Mouse (Mus musculus): ENCODE results near the gene Lcmt2. TPM values are rescaled to one million over a fixed set of nuclear protein-coding genes. Genes with fewer than 3 reads are reported as not detected.

The Lcmt2 gene
- 21.7 and 26.6 TPM in 2 replicates for polyA plus RNA-seq (2016; fragmentation: Nextera tagmentation; extraction: Ambion mirVana)

DNA sequence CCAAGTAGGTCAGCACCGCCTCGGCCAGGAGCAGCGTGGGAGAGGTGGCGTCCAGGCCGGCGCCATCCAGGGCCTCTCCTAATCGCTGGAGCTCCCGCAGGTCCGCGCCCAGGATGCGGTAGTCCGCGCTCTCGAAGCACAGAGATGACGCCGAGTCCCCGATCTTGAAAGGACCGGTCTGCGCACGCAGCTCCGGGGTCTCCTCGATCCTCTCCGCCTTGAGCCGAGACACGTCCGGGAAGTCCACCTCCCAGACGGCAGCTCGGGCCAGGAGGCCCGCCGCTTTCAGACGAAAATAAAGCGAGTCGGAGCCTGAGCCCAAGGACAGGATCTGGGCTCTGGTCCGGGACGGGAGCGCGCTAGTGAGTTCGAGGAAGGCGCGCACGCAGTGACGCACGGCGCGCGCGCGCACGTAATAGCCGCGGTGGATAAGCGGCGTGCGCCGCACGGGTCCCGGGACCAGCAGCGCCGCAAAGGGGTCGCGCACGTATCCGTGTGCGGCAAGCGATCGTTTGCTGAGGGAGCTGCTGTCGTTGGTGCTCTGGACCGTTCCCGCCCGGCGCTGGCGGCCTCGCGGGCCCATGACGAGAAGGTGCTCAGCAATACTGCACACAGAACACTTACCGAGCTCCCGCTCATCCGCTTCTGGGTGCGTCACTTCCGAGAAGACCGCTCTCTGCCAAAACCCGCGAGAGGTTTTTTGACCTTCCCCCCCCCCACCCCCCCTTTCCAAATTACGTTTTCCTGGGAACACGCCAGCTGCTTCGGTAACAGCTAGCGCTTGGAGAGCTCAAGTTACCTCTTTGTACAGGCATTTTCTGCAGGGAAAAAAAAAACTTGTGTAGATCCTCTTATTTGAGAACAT is at the start of gene Lcmt2, which contains the start of gene Adal:
Lcmt2 (minus strand) TSS at position 636 of the 865 bp plus-strand sequence.
Adal (plus strand) TSS at position 411 of the 865 bp plus-strand sequence.
- H3K27ac ChIP-seq = peak within 1 kb of the TSS; percentile 98
- peaks cover 8% of the 10 kb centered on the region; the same call in 1 of the 2 replicates for H3K9me3 ChIP-seq
- H3K4me1 ChIP-seq = peaks cover 33% of the 10 kb centered on the region
- WGBS = under 1% methylated on average over 83 of the region's 87 CpGs
- H3K4me3 ChIP-seq (replicated peaks) = peak within 1 kb of the TSS; percentile 60
- H3K36me3 ChIP-seq (replicated peaks) = peaks cover 23% of the 10 kb centered on the region
- no peaks in the 10 kb centered on the region for H3K27me3 ChIP-seq
- peak; percentile 93 for ATAC-seq (ENCODE audit: low FRiP score)
- H3K9ac ChIP-seq = peak within 1 kb of the TSS; percentile 80
- peak within 1 kb of the TSS; percentile 69 for H3K4me2 ChIP-seq

GRCm38 (mm10) chr2:121188530-121188929 is 48.1 kb upstream of the Lcmt2 start:
- Histone ChIP-seq H3K4me2 (no peak overlapping the region), H3K36me3 (replicated peaks) (peaks cover 86% of the 10 kb centered on the region), H3K4me3 (replicated peaks) (no peak overlapping the region), H3K4me1 (no peaks in the 10 kb centered on the region), H3K9ac (no peak overlapping the region), H3K9me3 (no peaks in the 10 kb centered on the region), H3K27me3 (no peaks in the 10 kb centered on the region), H3K27ac (no peak overlapping the region)
- ATAC-seq (ENCODE audit: low FRiP score) = no peak
- 83% methylated on average over 1 of the region's 1 CpGs for WGBS

GRCm38 (mm10) chr2:121184142-121184541 is 43.7 kb upstream of the Lcmt2 start:
- no peaks in the 10 kb centered on the region for H3K4me1 ChIP-seq
- H3K9me3 ChIP-seq = no peaks in the 10 kb centered on the region
- H3K27me3 ChIP-seq = no peaks in the 10 kb centered on the region
- no peak overlapping the region for H3K4me2 ChIP-seq
- no peak overlapping the region for H3K9ac ChIP-seq
- no peak for ATAC-seq (ENCODE audit: low FRiP score)
- no peak overlapping the region for H3K27ac ChIP-seq
- peaks cover 72% of the 10 kb centered on the region for H3K36me3 ChIP-seq (replicated peaks)
- H3K4me3 ChIP-seq (replicated peaks) = no peak overlapping the region
- WGBS = 94% methylated on average over 7 of the region's 7 CpGs

GRCm38 (mm10) chr2:121183431-121183830 is 43.0 kb upstream of the Lcmt2 start:
- H3K4me1 ChIP-seq = no peaks in the 10 kb centered on the region
- no peak overlapping the region for H3K4me2 ChIP-seq
- H3K4me3 ChIP-seq (replicated peaks) = no peak overlapping the region
- H3K9me3 ChIP-seq = no peaks in the 10 kb centered on the region
- H3K27me3 ChIP-seq = no peaks in the 10 kb centered on the region
- no peak overlapping the region for H3K27ac ChIP-seq
- 93% methylated on average over 5 of the region's 5 CpGs for WGBS
- H3K36me3 ChIP-seq (replicated peaks) = peaks cover 72% of the 10 kb centered on the region
- no peak overlapping the region for H3K9ac ChIP-seq
- ATAC-seq (ENCODE audit: low FRiP score) = no peak

GRCm38 (mm10) chr2:121178828-121179479 is 38.5 kb upstream of the Lcmt2 start:
- H3K27ac ChIP-seq = no peak overlapping the region
- H3K4me1 ChIP-seq = no peaks in the 10 kb centered on the region
- peaks cover 76% of the 10 kb centered on the region for H3K36me3 ChIP-seq (replicated peaks)
- H3K4me2 ChIP-seq = no peak overlapping the region
- no peak overlapping the region for H3K9ac ChIP-seq
- 91% methylated on average over 3 of the region's 3 CpGs for WGBS
- H3K27me3 ChIP-seq = no peaks in the 10 kb centered on the region
- no peak overlapping the region for H3K4me3 ChIP-seq (replicated peaks)
- H3K9me3 ChIP-seq = no peaks in the 10 kb centered on the region
- no peak for ATAC-seq (ENCODE audit: low FRiP score)

DNA sequence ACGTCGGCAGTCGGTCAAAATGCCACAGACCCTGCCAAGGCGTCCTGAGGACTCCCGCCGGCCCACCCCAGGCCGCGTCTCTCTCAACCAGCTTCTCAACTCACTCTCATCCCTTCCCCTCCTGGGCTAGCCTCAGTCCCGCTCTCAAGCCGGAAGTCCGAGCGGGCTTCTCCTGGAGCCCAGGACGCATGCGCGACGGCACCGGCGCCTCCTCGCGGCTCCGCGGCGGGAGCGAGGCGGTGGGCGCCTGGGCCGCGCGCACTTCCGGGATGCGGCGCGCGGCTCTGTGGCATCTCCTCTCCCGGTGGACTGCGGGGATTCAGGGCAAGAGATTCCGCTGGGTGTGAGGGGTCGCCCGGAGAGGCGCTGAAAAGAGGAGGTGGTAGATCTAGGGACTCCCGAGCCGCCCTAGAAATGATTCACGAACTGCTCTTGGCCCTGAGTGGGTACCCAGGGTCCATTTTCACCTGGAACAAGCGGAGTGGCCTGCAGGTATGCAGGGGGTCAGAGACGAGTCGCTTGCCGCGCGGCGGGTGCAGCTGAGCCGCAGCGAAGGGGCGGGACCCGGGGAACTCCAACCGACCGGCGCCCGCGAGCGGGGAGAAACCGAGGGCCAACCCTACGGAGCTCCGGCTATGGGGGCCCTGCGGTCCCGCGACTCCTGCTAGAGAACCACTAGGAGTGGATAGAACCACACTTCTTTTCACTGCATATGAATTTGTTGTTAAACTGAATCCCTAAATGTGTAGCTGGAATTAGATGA is 30.7 kb upstream of the Lcmt2 start, which contains the start of gene Zscan29:
Zscan29 (minus strand) TSS at position 146 of the 763 bp plus-strand sequence.
- peak; percentile 97 for ATAC-seq (ENCODE audit: low FRiP score)
- peak within 1 kb of the TSS; percentile 67 for H3K4me2 ChIP-seq
- no peaks in the 10 kb centered on the region for H3K9me3 ChIP-seq
- H3K4me3 ChIP-seq (replicated peaks) = peak within 1 kb of the TSS; percentile 92
- WGBS = under 1% methylated on average over 66 of the region's 66 CpGs
- peak within 1 kb of the TSS; percentile 90 for H3K9ac ChIP-seq
- H3K27ac ChIP-seq = peak within 1 kb of the TSS; percentile 89
- H3K4me1 ChIP-seq = peaks cover 30% of the 10 kb centered on the region
- H3K27me3 ChIP-seq = no peaks in the 10 kb centered on the region
- H3K36me3 ChIP-seq (replicated peaks) = peaks cover 30% of the 10 kb centered on the region

GRCm38 (mm10) chr2:121170481-121170971 is 30.1 kb upstream of the Lcmt2 start, which contains the start of gene Tubgcp4:
Tubgcp4 (plus strand) TSS chr2:121170654.
- H3K27ac ChIP-seq = peak within 1 kb of the TSS; percentile 89
- peaks cover 30% of the 10 kb centered on the region for H3K4me1 ChIP-seq
- H3K9ac ChIP-seq = peak within 1 kb of the TSS; percentile 90
- H3K9me3 ChIP-seq = no peaks in the 10 kb centered on the region
- peak; percentile 5; the same call in 1 of the 2 replicates for ATAC-seq (ENCODE audit: low FRiP score)
- peak within 1 kb of the TSS; percentile 92 for H3K4me3 ChIP-seq (replicated peaks)
- H3K4me2 ChIP-seq = peak within 1 kb of the TSS; percentile 67
- H3K36me3 ChIP-seq (replicated peaks) = peaks cover 33% of the 10 kb centered on the region
- no peaks in the 10 kb centered on the region for H3K27me3 ChIP-seq
- 0% methylated on average over 38 of the region's 38 CpGs for WGBS

GRCm38 (mm10) chr2:121169902-121170301 is 29.4 kb upstream of the Lcmt2 start:
- WGBS = 8% methylated on average over 9 of the region's 9 CpGs
- no peak overlapping the region for H3K27ac ChIP-seq
- no peaks in the 10 kb centered on the region for H3K9me3 ChIP-seq
- H3K4me2 ChIP-seq = peak overlapping the region; percentile 67
- H3K9ac ChIP-seq = peak overlapping the region; percentile 90
- ATAC-seq (ENCODE audit: low FRiP score) = no peak
- peaks cover 30% of the 10 kb centered on the region for H3K36me3 ChIP-seq (replicated peaks)
- peaks cover 30% of the 10 kb centered on the region for H3K4me1 ChIP-seq
- H3K27me3 ChIP-seq = no peaks in the 10 kb centered on the region
- peak overlapping the region; percentile 92 for H3K4me3 ChIP-seq (replicated peaks)

- Histone ChIP-seq H3K4me3 (replicated peaks) (peak overlapping the region; percentile 92), H3K4me2 (peak overlapping the region; percentile 67), H3K9ac (peak overlapping the region; percentile 90), H3K4me1 (peaks cover 30% of the 10 kb centered on the region), H3K27me3 (no peaks in the 10 kb centered on the region), H3K27ac (no peak overlapping the region), H3K36me3 (replicated peaks) (peaks cover 27% of the 10 kb centered on the region), H3K9me3 (no peaks in the 10 kb centered on the region)
- WGBS = 67% methylated on average over 4 of the region's 4 CpGs
- no peak for ATAC-seq (ENCODE audit: low FRiP score)
Measured at GRCm38 (mm10) chr2:121169173-121169572, 28.7 kb upstream of the Lcmt2 start.

GRCm38 (mm10) chr2:121153100-121153499 is 12.6 kb upstream of the Lcmt2 start:
- Histone ChIP-seq H3K36me3 (replicated peaks) (peaks cover 24% of the 10 kb centered on the region), H3K9me3 (no peaks in the 10 kb centered on the region), H3K9ac (no peak overlapping the region), H3K4me2 (no peak overlapping the region), H3K27me3 (no peaks in the 10 kb centered on the region), H3K27ac (no peak overlapping the region), H3K4me1 (no peaks in the 10 kb centered on the region), H3K4me3 (replicated peaks) (no peak overlapping the region)
- 88% methylated on average over 3 of the region's 3 CpGs for WGBS
- ATAC-seq (ENCODE audit: low FRiP score) = no peak

DNA sequence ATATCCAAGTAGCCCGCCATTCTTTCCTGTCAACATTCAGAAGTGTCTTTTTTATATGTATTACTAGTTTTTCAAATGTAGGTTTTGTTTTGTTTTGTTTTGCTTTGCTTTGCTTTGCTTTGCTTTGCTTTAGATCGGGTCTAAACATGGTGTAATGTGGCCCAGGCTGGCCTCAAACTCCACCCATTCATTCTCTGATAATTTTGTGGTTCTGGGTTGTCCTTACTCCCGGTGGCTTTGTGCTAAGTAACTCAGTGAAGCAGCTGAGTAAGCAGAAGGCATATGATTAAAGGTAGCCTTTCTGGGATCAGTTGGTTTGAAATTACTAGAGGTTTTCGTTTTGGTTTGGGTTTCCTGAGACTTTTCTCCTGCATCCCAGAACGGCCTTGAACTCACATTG is 9.2 kb upstream of the Lcmt2 start:
- no peak for ATAC-seq (ENCODE audit: low FRiP score)
- no peak overlapping the region for H3K4me3 ChIP-seq (replicated peaks)
- 92% methylated on average over 5 of the region's 5 CpGs for WGBS
- no peak overlapping the region for H3K27ac ChIP-seq
- no peaks in the 10 kb centered on the region for H3K27me3 ChIP-seq
- peaks cover 21% of the 10 kb centered on the region for H3K36me3 ChIP-seq (replicated peaks)
- H3K9me3 ChIP-seq = no peaks in the 10 kb centered on the region
- H3K9ac ChIP-seq = no peak overlapping the region
- H3K4me2 ChIP-seq = no peak overlapping the region
- no peaks in the 10 kb centered on the region for H3K4me1 ChIP-seq

All from forebrain, embryonic 12.5 days (tissue).